Mouse (Mus musculus) right cerebral cortex, postnatal 36 days (tissue): Measurements from ENCODE around the gene 2210017I01Rik.

Experiments used
- DNase-seq, 2 experiments: peaks; one replicate each; pipeline ENCODE4 v3.0.0; 2022; ENCODE audit warnings: low spot score in 2 of 2, mixed read lengths in 1 of 2

2210017I01Rik gene

DNA sequence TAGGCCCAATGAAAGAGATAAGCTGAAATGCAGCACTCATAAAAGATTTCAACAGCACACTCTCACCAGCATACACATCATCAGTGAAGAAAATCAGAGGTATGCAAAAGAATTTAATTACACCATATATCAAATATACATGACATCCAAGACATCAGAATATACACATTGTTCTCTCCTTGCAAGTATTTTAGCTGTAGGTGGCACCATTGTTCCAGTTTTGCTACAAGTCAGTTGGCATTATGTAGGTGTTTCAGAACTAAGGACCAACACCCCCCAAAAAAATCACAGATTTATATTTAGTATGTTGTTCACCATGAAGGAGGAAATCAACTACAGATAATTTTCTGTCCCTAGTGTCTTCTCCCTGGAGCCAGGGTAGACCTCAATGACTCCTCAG lies 41.9 kb downstream of the 2210017I01Rik start:
- DNase-seq: no peak
